Mouse (Mus musculus) brain, embryonic 14.5 days (tissue): ENCODE data around the gene Gm36079. TPM values are rescaled to one million over a fixed set of nuclear protein-coding genes. Genes with fewer than 3 reads are reported as not detected.
"Not testable (repeated sequence)": the region's sequence is repeated elsewhere in the genome, so short reads cannot be mapped to it uniquely, and the experiment has no call there.

Experiments
- DNase-seq: peaks from one replicate; pipeline ENCODE4 v3.0.0-alpha.2; 2011; ENCODE audit warnings: low read depth
- polyA plus RNA-seq: library from polyadenylated mRNA; depleted of rRNA; stranded (reverse); fragments of >200 nt; gene quantifications from 2 replicates; pipeline ENCODE4 v1.2.3, GENCODE M21; 2012; rRNA removed

Gm36079 gene
- polyA plus RNA-seq, result not detected in 2 replicates

- DNase-seq, result not testable (repeated sequence)
Observed at GRCm38 (mm10) chr13:120026911-120027310, at the start of gene Gm36079. Gene Gm36079, minus strand, starts transcription at chr13:120027011.

- not testable (repeated sequence) for DNase-seq
Observed at GRCm38 (mm10) chr13:120070878-120071277, 44.1 kb upstream of the Gm36079 start.

DNA sequence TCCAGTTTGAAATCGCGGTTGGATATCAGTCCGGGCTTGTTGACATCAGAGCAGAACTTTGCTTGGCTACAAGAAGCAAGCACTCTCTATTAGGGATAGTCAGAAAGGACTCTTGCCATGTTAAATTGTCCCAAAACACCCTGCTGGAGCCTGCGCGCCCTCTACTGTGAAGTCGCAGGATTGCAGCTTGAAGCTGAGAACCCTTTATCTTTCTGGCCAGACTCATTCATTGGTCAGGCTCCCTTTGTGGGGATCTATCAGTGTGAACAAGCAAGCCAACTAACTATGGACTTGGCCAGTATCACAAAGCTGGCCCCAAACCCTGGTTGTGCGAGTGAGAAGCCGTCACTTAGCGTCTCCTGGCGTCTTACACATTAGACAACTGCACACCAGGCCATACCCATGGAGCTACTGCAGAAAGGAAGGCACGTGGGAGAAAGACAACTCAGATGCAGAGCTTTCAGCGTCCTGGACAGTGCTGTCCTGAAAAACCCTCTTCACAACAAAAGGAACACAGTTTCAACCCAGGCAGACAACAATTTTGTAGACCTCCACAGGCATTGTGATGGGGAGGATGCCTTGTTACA is 43.3 kb upstream of the Gm36079 start:
- not testable (repeated sequence) for DNase-seq

- DNase-seq, result not testable (repeated sequence)
Observed at GRCm38 (mm10) chr13:120063439-120064089, 36.8 kb upstream of the Gm36079 start.

DNA sequence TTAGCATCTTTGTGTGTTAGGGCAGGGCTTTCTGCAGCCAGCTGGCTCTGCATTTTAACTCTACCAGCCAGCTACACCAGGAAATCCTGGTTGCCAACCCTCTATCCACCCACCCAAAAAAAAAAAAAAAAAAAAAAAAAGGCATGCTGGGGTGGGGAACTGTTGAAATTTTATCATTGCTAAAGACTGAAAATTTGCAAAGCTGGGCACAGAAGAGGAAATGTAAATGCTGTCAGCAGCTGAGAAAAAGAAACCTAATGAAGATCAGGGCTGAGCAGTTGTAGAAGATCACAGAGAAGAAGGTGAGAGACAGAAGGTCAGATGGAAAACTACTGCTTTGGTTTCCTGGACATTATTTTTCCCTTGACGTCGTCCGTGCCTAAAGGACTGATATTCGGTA is 36.1 kb upstream of the Gm36079 start:
- not testable (repeated sequence) for DNase-seq

DNA sequence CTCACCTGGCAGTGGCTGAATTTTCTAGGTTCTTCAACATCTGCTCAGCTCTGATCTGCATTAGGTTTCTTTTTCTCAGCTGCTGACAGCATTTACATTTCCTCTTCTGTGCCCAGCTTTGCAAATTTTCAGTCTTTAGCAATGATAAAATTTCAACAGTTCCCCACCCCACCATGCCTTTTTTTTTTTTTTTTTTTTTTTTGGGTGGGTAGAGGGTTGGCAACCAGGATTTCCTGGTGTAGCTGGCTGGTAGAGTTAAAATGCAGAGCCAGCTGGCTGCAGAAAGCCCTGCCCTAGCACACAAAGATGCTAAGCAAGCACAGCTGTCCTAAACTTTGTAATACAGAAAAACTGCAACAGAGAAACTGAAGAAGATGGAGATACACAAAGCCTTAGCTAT is 25.3 kb upstream of the Gm36079 start, which contains the start of gene Gm21188:
Gm21188 (minus strand) TSS at position 110 of the 400 bp plus-strand sequence.
- not testable (repeated sequence) for DNase-seq

DNA sequence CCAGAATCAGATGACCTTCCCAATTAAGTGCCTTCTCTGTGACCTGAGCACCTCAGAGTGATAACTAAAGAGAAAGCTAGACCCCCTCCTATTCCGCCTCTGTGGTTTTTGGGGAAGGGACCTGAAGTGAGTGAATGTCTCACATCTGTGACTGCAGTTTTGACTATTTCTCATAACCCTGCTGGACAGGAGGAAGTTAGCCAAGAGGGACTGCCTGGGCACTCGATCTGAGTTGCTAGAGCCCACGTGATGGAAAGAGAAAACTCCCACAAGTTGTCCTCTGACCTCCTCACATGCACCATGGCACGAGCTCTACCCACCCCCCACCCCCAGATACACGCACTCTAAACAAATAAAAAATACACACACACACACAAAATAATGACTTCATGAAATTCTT is 21.8 kb upstream of the Gm36079 start:
- DNase-seq, result not testable (repeated sequence)

GRCm38 (mm10) chr13:120048186-120048585 is 21.4 kb upstream of the Gm36079 start:
- DNase-seq, result not testable (repeated sequence)

DNA sequence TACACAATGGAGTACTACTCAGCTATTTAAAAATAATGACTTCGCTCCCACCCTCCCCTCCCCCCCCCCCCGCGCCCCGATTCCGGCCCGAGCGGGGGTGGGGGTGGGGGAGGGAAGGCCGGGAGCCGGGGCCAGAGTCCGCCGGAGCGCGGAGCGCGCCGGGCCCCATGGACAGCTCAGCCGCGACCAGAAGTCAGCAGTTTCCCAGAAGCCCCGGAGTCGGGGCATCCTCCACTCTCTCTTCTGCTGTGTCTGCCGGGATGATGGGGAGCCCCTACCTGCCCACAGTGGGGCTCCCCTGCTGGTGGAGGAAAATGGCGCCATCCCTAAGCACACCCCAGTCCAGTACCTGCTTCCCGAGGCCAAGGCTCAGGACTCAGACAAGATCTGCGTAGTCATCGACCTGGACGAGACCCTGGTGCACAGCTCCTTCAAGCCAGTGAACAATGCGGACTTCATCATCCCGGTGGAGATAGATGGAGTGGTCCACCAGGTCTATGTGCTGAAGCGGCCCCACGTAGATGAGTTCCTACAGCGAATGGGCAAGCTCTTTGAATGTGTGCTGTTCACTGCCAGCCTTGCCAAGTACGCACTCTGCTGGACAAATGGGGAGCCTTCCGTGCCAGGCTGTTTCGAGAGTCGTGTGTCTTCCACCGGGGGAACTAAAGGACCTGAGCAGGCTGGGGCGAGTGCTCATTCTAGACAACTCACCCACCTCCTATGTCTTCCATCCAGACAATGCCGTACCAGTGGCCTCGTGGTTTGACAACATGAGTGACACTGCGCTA is 19.8 kb upstream of the Gm36079 start:
- DNase-seq, result not testable (repeated sequence)

DNA sequence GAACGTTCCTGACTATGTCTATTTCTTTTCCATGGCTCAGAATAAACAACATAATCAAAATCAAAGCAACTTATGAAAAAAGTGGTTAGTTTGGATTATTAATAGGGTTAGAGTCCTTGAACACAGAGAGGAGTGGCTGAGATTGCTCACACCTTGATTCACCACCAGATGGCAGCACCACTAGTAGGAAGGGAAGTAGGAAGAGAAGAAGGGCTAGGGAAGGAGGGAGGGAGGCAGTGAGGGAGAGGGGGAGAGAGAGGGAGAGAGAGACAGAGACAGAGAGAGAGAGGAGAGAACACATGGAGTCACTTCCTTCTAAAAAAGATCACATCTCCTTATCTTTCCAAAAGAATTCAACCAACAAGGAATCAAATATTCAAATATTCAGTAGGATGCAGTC is 14.3 kb upstream of the Gm36079 start:
- peak; percentile 14 for DNase-seq

DNA sequence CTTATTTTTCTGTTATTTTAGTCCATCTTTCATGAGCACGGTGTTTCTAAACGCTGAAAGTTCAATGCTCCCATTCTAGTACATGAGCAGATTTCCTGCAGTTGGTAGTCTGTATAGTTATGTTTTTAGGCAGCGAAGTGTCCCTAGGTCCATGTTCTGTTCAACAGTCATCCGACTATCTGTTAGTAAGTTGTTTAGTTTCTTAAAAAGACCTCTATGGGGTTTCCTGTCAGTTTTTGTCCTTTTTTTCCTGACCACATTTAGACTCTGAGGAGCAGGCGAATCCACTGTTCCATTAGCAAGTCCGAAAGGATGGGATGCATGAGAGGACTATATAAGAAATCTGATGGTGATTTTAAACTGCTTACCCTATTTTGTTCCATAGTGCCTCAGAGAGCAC is 11.1 kb upstream of the Gm36079 start:
- peak; percentile 5 for DNase-seq

DNA sequence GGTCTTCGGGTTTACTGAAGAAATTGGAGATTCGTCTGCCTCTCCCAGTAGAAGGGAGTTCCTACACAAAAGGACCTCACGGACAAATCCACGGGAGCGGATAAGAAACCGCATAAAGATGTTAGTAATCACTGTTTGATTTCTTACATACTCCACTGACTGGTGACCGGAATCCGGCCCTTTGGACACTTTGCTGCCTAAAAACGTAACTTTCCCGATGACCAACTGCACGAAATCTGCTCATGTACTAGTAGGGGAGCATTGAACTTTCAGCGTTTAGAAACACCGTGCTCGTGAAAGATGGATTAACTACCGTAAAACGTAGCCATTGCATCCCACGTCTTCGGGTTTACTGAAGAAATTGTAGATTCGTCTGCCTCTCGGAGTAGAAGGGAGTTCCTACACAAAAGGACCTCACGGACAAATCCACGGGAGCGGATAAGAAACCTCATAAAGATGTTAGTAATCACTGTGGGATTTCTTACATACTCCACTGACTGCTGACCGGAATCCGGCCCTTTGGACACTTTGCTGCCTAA is 9.8 kb upstream of the Gm36079 start:
- DNase-seq, result peak; percentile 7

GRCm38 (mm10) chr13:120035151-120035550 is 8.3 kb upstream of the Gm36079 start:
- not testable (repeated sequence) for DNase-seq

DNA sequence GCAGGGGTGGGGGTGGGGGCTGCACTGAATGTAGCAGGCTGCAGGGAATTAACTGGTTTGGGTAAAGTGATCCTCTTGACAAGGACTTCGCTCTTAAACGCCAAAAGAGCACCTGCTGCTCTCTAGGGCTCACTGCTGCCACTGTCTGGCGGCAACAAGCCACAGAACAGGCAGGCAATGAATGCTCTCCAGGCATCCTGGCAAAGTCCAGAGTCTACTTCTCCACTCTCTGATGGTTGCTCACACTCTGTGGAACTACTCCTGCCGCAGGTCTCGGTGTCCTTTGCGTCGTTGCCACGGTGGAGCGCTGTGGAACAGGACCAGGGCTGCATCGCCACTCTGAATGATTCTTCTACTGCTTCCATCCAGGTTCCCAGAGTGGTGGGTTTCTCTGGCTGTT is 7.8 kb upstream of the Gm36079 start:
- DNase-seq, result not testable (repeated sequence)

DNA sequence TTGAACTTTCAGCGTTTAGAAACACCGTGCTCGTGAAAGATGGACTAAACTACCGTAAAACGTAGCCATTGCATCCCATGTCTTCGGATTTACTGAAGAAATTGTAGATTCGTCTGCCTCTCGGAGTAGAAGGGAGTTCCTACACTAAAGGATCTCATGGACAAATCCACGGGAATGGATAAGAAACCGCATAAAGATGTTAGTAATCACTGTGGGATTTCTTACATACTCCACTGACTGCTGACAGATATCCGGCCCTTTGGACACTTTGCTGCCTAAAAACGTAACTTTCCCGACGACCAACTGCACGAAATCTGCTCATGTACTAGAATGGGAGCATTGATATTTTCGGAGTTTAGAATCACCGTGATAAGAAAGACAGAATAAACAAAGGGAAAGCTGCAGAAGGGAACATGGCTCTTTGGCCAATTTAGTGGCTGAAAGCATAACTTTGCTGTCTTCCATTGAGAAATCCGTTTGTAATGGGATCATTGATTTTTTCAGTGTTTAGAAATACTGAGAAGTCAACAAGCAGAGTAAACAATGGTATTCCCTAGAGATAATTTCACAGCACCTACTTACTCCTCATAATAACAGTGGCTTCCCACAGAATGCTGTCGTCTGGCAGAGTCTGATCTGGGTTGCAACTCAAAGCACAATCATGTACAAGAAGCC is 6.8 kb upstream of the Gm36079 start:
- peak; percentile 13 for DNase-seq

- DNase-seq, result not testable (repeated sequence)
Observed at GRCm38 (mm10) chr13:120031676-120032075, 4.9 kb upstream of the Gm36079 start.

DNA sequence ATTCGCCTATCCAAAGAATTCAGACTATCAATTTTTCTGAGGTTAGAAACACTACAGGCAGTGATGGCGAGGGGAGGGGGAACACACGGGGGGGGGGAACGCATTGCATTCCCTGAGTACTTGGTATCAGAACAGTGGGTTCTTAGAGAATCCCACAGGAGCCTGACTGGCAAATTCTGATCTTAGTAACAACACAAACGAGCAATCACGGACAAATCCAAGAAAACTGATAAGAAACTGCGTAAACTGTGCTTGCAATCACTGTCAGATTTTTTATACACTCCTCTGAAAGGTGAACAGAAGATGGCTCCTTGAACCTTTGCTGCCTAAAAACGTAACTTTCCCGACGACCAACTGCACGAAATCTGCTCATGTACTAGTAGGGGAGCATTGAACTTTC is 557 bp upstream of the Gm36079 start:
- peak; percentile 15 for DNase-seq

DNA sequence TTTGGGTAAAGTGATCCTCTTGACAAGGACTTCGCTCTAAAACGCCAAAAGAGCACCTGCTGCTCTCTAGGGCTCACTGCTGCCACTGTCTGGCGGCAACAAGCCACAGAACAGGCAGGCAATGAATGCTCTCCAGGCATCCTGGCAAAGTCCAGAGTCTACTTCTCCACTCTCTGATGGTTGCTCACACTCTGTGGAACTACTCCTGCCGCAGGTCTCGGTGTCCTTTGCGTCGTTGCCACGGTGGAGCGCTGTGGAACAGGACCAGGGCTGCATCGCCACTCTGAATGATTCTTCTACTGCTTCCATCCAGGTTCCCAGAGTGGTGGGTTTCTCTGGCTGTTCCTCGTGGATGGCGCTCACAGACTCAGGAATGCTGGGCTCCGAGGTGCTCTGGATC is 438 bp downstream of the Gm36079 start:
- not testable (repeated sequence) for DNase-seq

DNA sequence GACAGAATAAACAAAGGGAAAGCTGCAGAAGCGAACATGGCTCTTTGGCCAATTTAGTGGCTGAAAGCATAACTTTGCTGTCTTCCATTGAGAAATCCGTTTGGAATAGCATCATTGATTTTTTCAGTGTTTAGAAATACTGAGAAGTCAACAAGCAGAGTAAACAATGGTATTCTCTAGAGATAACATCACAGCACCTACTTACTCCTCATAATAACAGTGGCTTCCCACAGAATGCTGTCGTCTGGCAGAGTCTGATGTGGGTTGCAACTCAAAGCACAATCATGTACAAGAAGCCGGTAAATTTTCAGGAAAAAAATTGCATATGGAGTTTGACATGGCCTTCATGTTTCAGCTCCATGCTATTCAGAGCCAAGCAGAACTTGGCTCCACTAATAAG is 1.2 kb downstream of the Gm36079 start:
- DNase-seq, result peak; percentile 0

DNA sequence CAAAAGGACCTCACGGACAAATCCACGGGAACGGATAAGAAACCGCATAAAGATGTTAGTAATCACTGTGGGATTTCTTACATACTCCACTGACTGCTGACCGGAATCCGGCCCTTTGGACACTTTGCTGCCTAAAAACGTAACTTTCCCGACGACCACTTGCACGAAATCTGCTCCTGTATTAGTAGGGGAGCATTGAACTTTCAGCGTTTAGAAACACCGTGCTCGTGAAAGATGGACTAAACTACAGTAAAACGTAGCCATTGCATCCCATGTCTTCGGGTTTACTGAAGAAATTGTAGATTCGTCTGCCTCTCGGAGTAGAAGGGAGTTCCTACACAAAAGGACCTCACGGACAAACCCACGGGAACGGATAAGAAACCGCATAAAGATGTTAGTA is 1.8 kb downstream of the Gm36079 start:
- DNase-seq, result peak; percentile 5

- peak; percentile 11 for DNase-seq
Observed at GRCm38 (mm10) chr13:120024581-120024980, 2.2 kb downstream of the Gm36079 start.
